Mouse (Mus musculus): ENCODE data around the gene Acsf2. TPM values are rescaled to one million over a fixed set of nuclear protein-coding genes. Genes with fewer than 3 reads are reported as not detected.

Gene Acsf2
- polyA plus RNA-seq, 1 experiment from 2014 or later, result 1.6 TPM

GRCm38 (mm10) chr11:94563383-94563782 is 38.3 kb downstream of the Acsf2 start:
- peaks cover 15% of the 10 kb centered on the region for H3K4me1 ChIP-seq (replicated peaks)
- 93% methylated on average over 5 of the region's 5 CpGs for WGBS
- no peak overlapping the region for H3K9ac ChIP-seq
- no peak overlapping the region for H3K4me2 ChIP-seq
- H3K4me3 ChIP-seq, result no peak overlapping the region
- H3K27ac ChIP-seq, result no peak overlapping the region
- no peaks in the 10 kb centered on the region for H3K36me3 ChIP-seq
- H3K9me3 ChIP-seq, result no peaks in the 10 kb centered on the region
- H3K27me3 ChIP-seq, result peaks cover 33% of the 10 kb centered on the region
- ATAC-seq (ENCODE audit: low FRiP score), result no peak

GRCm38 (mm10) chr11:94558226-94558625 is 43.4 kb downstream of the Acsf2 start:
- no peaks in the 10 kb centered on the region; the same call in 1 of the 2 replicates for H3K27me3 ChIP-seq

GRCm38 (mm10) chr11:94550442-94550744 is 51.3 kb downstream of the Acsf2 start:
- 93% methylated on average over 5 of the region's 5 CpGs for WGBS

More at GRCm38 (mm10) chr11:94558226-94558625, 43.4 kb downstream of the Acsf2 start:
- no peak overlapping the region for H3K9ac ChIP-seq
- no peaks in the 10 kb centered on the region for H3K9me3 ChIP-seq
- H3K4me2 ChIP-seq, result no peak overlapping the region
- H3K4me3 ChIP-seq, result no peak overlapping the region
- no peaks in the 10 kb centered on the region for H3K4me1 ChIP-seq (replicated peaks)
- H3K27ac ChIP-seq, result no peak overlapping the region
- 84% methylated on average over 3 of the region's 3 CpGs for WGBS
- H3K36me3 ChIP-seq, result no peaks in the 10 kb centered on the region
- ATAC-seq (ENCODE audit: low FRiP score), result no peak

GRCm38 (mm10) chr11:94549691-94550441 is 51.8 kb downstream of the Acsf2 start:
- ATAC-seq (ENCODE audit: low FRiP score), result no peak
- 79% methylated on average over 10 of the region's 10 CpGs for WGBS
- peak overlapping the region; percentile 73; the same call in 1 of the 2 replicates for H3K9ac ChIP-seq
- H3K4me2 ChIP-seq, result no peak overlapping the region
- no peak overlapping the region for H3K4me3 ChIP-seq
- peaks cover 12% of the 10 kb centered on the region for H3K4me1 ChIP-seq (replicated peaks)
- H3K27me3 ChIP-seq, result no peaks in the 10 kb centered on the region
- peak overlapping the region; percentile 89 for H3K27ac ChIP-seq
- H3K9me3 ChIP-seq, result no peaks in the 10 kb centered on the region
- no peaks in the 10 kb centered on the region for H3K36me3 ChIP-seq

More at GRCm38 (mm10) chr11:94550442-94550744, 51.3 kb downstream of the Acsf2 start:
- Histone ChIP-seq H3K36me3 (no peaks in the 10 kb centered on the region), H3K27me3 (no peaks in the 10 kb centered on the region), H3K4me2 (no peak overlapping the region), H3K27ac (no peak overlapping the region), H3K9me3 (no peaks in the 10 kb centered on the region), H3K4me1 (replicated peaks) (peaks cover 11% of the 10 kb centered on the region), H3K4me3 (no peak overlapping the region), H3K9ac (no peak overlapping the region)
- ATAC-seq (ENCODE audit: low FRiP score), result no peak

DNA sequence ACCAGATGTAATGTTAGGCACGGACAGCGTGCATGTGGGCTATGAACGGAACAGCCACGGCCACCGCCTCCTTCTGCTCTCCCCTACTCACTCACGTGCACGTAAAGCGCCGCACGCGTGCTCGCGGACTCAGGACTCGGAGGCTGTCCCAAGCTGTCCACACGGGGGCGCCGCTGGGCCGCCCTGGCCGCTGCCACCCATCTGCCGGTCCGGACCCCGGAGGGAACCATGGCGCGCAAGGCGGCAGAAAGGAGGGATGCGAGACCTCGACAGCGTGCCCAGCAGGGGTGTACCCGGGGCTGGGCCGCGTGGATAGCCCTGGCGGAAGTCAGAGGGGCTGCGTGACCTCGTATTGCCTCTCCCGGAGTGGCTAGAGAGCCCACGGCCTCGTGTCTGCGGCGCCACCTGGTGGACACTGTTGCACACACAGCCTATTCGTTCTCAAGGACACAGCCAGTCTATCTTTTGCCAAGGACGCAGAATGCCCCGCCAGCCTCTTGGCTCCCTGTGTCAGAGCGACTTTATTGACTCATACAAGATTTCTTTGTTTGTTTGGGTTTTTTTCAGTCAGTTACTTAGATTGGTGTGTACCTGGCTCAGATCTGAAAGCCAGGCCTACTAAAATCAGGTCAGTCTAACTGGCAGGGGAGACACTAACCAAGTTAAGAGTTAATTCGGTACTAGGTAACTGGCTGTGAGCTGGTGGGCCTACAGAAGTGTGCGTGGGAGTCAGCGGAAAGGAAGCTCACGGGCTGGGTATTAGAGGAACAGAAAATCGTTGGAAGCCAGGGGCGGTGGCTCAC is 52.6 kb downstream of the Acsf2 start, which contains the start of gene Rsad1:
Gene Rsad1 (minus strand): TSS at position 368 of the 803 bp plus-strand sequence.
- peak within 1 kb of the TSS; percentile 58 for H3K4me3 ChIP-seq
- peaks cover 20% of the 10 kb centered on the region for H3K4me1 ChIP-seq (replicated peaks)
- H3K36me3 ChIP-seq, result no peaks in the 10 kb centered on the region
- peak within 1 kb of the TSS; percentile 73 for H3K9ac ChIP-seq
- peak within 1 kb of the TSS; percentile 89 for H3K27ac ChIP-seq
- H3K4me2 ChIP-seq, result peak within 1 kb of the TSS; percentile 86
- 5% methylated on average over 49 of the region's 49 CpGs for WGBS
- no peaks in the 10 kb centered on the region for H3K27me3 ChIP-seq
- H3K9me3 ChIP-seq, result no peaks in the 10 kb centered on the region
- ATAC-seq (ENCODE audit: low FRiP score), result peak; percentile 89

DNA sequence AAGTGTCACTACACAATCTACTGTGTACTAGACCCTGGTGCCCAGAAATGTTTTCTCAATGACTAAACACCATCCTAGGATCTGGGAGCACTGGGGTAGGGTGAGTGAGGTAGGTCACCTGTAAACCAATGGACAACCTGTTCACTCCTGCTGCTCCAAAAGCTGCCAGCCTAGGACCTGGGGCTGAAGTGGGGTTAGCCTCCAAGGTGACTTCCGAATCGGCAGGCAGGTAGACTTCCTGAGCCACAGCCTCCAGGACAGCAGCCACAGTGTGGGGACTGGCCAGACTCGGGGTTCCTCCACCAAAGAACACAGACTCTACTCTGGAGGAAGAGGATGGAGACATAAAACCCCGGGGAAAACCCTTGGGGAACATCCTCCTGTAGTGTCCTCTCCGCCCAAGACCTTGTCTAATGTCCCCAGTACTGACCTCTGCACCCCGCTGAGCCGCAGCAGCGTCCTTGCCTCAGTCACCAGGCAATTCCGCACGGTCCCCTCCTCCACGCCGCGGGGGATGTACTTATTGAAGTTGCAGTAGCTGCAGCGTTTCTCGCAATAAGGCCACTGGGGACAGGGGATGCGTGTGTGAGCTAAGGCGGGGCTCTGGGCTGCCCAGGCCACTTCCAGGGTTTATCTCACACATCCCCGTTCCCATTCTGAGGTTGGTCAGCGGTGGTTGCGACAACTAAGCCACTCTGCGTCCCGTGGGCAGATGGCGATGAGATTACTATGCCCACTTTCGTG is 53.5 kb downstream of the Acsf2 start:
- 10% methylated on average over 24 of the region's 24 CpGs for WGBS
- Histone ChIP-seq H3K4me3 (peak overlapping the region; percentile 58), H3K4me1 (replicated peaks) (peaks cover 20% of the 10 kb centered on the region), H3K27ac (peak overlapping the region; percentile 89), H3K36me3 (no peaks in the 10 kb centered on the region), H3K27me3 (no peaks in the 10 kb centered on the region), H3K9ac (peak overlapping the region; percentile 73), H3K4me2 (peak overlapping the region; percentile 86), H3K9me3 (no peaks in the 10 kb centered on the region)
- ATAC-seq (ENCODE audit: low FRiP score), result peak; percentile 53

GRCm38 (mm10) chr11:94547271-94547670 is 54.4 kb downstream of the Acsf2 start:
- Histone ChIP-seq H3K27me3 (no peaks in the 10 kb centered on the region), H3K4me3 (no peak overlapping the region), H3K4me1 (replicated peaks) (peaks cover 20% of the 10 kb centered on the region), H3K4me2 (no peak overlapping the region), H3K9ac (no peak overlapping the region), H3K27ac (no peak overlapping the region), H3K9me3 (no peaks in the 10 kb centered on the region), H3K36me3 (peaks cover 1% of the 10 kb centered on the region; the same call in 1 of the 2 replicates)
- WGBS, result 99% methylated on average over 6 of the region's 6 CpGs
- no peak for ATAC-seq (ENCODE audit: low FRiP score)

DNA sequence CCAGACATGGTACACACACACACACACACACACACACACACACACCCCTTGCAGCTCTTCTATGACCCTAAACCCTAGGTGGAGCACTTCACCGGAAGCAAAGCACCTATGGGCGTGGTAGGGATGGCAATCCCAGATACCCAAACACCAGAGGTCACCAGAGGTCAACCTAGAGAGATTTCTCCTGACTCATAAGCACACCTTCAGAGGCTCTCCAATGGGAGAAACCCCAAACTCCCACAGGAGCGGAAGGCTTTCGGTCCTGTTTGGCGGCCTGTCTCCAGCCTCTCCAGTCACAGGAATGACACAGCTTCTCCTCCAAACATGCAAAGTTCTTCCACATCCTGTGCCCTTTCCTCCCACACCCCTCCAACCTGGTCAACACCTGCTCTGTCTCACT is 55.3 kb downstream of the Acsf2 start:
- H3K4me3 ChIP-seq, result no peak overlapping the region
- H3K9me3 ChIP-seq, result no peaks in the 10 kb centered on the region
- H3K9ac ChIP-seq, result no peak overlapping the region
- ATAC-seq (ENCODE audit: low FRiP score), result no peak
- no peaks in the 10 kb centered on the region for H3K27me3 ChIP-seq
- H3K4me2 ChIP-seq, result no peak overlapping the region
- H3K27ac ChIP-seq, result no peak overlapping the region
- peaks cover 6% of the 10 kb centered on the region; the same call in 1 of the 2 replicates for H3K36me3 ChIP-seq
- peaks cover 20% of the 10 kb centered on the region for H3K4me1 ChIP-seq (replicated peaks)
- WGBS, result 98% methylated on average over 5 of the region's 5 CpGs

DNA sequence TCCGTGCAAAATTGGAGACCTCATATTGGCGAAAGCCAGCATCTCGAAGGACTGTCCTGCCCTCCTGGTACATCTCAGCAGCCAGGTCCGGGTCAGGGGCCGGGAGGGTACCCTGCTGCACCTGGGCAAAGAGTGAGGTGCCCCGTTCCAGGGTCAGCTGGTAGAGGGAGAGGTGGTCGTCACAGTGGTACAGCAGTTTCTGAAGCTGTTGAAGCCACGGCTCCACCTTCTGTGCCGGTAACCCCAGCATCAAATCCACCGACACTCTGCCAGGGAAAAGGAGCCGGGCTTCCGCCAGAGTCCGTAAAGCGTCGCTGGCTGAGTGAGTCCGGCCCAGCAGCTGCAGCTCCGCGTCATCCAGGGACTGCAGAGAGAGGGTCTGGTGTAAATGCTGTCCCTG is 57.2 kb downstream of the Acsf2 start:
- H3K9ac ChIP-seq, result peak overlapping the region; percentile 20
- no peaks in the 10 kb centered on the region for H3K9me3 ChIP-seq
- ATAC-seq (ENCODE audit: low FRiP score), result no peak
- 48% methylated on average over 18 of the region's 18 CpGs for WGBS
- H3K4me2 ChIP-seq, result peak overlapping the region; percentile 34
- H3K36me3 ChIP-seq, result peaks cover 9% of the 10 kb centered on the region; the same call in 1 of the 2 replicates
- no peak overlapping the region for H3K27ac ChIP-seq
- H3K4me1 ChIP-seq (replicated peaks), result peaks cover 18% of the 10 kb centered on the region
- no peak overlapping the region for H3K4me3 ChIP-seq
- no peaks in the 10 kb centered on the region for H3K27me3 ChIP-seq

DNA sequence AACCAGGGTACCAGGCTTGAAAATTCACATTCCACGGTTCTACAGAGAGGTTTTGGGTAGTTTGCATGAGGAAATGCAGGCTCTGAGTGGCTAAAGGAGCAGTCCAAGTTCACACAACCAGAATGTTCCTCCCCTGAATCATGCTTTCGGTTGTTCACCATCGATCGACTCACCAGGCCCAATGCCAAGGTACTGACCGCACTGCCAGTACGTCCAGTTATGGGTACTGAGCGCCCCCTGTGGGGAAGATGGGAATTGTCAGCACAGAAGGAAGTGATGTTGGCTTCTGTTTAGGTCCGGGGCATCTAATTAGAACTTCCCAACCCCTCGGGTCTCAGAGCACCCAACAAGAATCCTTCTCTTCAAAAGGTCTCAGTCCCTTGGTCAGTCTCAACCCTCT is 57.7 kb downstream of the Acsf2 start:
- peaks cover 9% of the 10 kb centered on the region; the same call in 1 of the 2 replicates for H3K36me3 ChIP-seq
- H3K4me2 ChIP-seq, result no peak overlapping the region
- no peak overlapping the region for H3K4me3 ChIP-seq
- no peak overlapping the region for H3K27ac ChIP-seq
- no peak for ATAC-seq (ENCODE audit: low FRiP score)
- 37% methylated on average over 9 of the region's 9 CpGs for WGBS
- H3K9me3 ChIP-seq, result no peaks in the 10 kb centered on the region
- peaks cover 15% of the 10 kb centered on the region for H3K4me1 ChIP-seq (replicated peaks)
- no peaks in the 10 kb centered on the region for H3K27me3 ChIP-seq
- no peak overlapping the region for H3K9ac ChIP-seq

GRCm38 (mm10) chr11:94543344-94543743 is 58.3 kb downstream of the Acsf2 start:
- no peak overlapping the region for H3K4me2 ChIP-seq
- no peaks in the 10 kb centered on the region for H3K27me3 ChIP-seq
- H3K36me3 ChIP-seq, result peaks cover 9% of the 10 kb centered on the region; the same call in 1 of the 2 replicates
- no peaks in the 10 kb centered on the region for H3K9me3 ChIP-seq
- no peak for ATAC-seq (ENCODE audit: low FRiP score)
- H3K4me3 ChIP-seq, result no peak overlapping the region
- no peak overlapping the region for H3K27ac ChIP-seq
- H3K9ac ChIP-seq, result no peak overlapping the region
- WGBS, result 85% methylated on average over 12 of the region's 12 CpGs
- H3K4me1 ChIP-seq (replicated peaks), result peaks cover 14% of the 10 kb centered on the region

- peaks cover 8% of the 10 kb centered on the region for H3K4me1 ChIP-seq (replicated peaks)
- WGBS, result 90% methylated on average over 4 of the region's 4 CpGs
- H3K27ac ChIP-seq, result no peak overlapping the region
- H3K4me2 ChIP-seq, result no peak overlapping the region
- no peak overlapping the region for H3K9ac ChIP-seq
- no peaks in the 10 kb centered on the region for H3K9me3 ChIP-seq
- no peak overlapping the region for H3K4me3 ChIP-seq
- ATAC-seq (ENCODE audit: low FRiP score), result no peak
- H3K27me3 ChIP-seq, result no peaks in the 10 kb centered on the region
- peaks cover 9% of the 10 kb centered on the region; the same call in 1 of the 2 replicates for H3K36me3 ChIP-seq
Measured at GRCm38 (mm10) chr11:94542400-94542799, 59.3 kb downstream of the Acsf2 start.
